Mouse (Mus musculus): ENCODE measurements around the gene Gm28035.

DNA sequence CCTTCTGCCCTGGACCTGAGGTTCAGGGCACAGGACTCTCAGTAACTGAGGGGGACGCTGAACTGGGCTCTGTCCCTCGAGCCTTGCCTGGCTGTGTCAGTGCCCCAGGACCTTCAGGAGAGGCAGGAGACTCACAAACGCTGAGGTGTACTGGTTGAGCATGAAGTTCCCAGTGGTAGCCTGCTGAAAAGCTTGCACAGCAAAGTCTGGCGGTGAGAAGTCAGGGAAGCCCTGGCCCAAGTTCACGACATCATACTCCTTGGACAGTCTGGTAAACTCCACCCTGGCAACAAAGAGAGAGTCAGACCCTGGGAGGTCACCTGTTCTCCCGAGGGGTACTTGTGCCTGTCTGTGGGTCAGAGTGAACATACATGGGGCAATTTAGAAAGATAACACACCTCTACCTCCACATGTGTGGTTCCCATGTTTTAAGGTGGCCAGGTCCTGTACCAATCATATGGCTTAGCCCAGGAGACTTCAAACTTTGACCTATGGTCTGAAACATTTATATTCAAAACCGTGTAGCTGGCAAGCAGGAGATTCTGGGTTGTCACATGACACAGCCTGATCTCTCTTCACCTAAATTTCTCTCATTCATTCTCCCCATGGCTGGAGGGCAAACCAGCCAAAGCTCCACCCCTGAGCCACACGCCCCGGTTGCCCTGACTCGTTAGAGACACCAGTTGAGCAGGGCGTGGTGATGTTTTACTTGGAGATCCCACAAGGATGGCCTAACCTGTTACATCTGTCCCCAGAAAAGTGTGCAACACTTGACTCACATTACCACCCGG, 48.4 kb upstream of the Gm28035 start:
- TF ChIP-seq CTCF (conservative IDR thresholded peaks at IDR 0.05 in 1 of 2, IDR thresholded peaks at IDR 0.05 in 1 of 2; ENCODE audit: low read depth in 2 of 2, low read length in 2 of 2) (no peak), TBP (conservative IDR thresholded peaks at IDR 0.05; ENCODE audit: low read depth, low read length) (no peak), POLR2A (IDR thresholded peaks at IDR 0.05; ENCODE audit: low read depth, low read length) (no peak)
